Comparison of ENCODE assay signal across 8 mouse cellular contexts in the genomic region with DNA sequence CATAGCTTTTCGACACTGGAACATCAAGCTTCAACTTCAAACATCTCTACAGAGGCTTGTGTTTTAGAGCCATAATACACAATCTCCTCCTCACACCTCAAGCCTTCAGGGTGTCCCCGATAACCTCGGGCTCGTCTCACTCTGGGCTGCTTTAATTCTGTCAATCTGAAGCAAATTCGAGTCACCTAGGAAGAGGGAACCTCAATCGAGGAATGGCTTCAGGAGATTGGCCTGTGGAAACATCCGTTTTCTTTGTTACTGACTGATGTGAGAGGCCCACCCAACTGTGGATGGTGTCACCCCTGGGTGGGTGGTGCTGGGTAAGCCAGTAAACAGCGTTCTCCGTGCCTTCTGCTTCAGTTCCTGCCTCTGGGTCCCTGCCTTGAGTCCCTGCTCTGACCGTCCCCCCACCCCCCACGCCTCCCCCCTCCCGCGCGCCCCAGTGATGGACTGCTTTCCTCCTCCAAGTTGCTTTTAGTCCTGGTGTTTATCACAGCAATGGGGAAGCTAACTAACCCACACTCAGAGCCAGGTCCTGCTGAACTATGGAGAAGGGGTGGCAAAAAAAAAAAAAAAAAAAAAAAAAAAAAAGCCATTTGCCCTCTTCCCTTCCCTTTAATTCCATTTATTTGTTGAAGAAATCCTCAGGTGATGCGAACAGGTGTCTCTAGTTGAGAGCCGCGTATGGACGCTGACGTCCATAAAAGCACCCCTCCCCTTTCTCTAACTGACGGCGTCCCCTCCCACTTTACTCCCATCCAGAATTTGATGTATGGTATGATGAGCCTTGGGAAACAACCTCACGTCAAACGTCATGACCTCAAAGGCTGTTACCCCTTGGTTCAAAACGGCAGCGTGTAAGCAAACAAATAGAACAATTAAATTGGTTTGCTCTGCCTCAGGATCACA. TPM values are rescaled to one million over a fixed set of nuclear protein-coding genes. Genes with fewer than 3 reads are reported as not detected.
A peak's percentile ranks its signal among the peaks of the same experiment; 100 is the strongest.
DNase-seq lines count a peak whose midpoint lies in the region; ATAC-seq and TF ChIP-seq lines count a peak whose summit lies in the region.

No protein-coding gene starts in this region.

- peak overlapping the region; percentile 10; the same call in 1 of the 2 replicates for H3K4me3 ChIP-seq in lung, embryonic 14.5 days (ENCODE audit: low read depth, low read length)
- H3K4me3 ChIP-seq in forebrain, embryonic 11.5 days (ENCODE audit: low read depth, low read length) = peak overlapping the region; percentile 15
- peak overlapping the region; percentile 28 for H3K4me3 ChIP-seq in limb, embryonic 14.5 days (replicated peaks; ENCODE audit: low read length)
- H3K4me3 ChIP-seq in neural tube, embryonic 15.5 days (replicated peaks) = peak overlapping the region; percentile 44
- no peak overlapping the region for H3K4me3 ChIP-seq in thymus, adult 2 months (ENCODE audit: control insufficient read depth, insufficient read depth, low read length)

- DNase-seq in lung, embryonic 14.5 days = no peak
- no peak for DNase-seq in lung, postnatal 4 days
- DNase-seq in forebrain, embryonic 11.5 days (ENCODE audit: low spot score) = no peak
- no peak for DNase-seq in limb, embryonic 14.5 days (ENCODE audit: low spot score)
- DNase-seq in gastrocnemius, postnatal 14 days = no peak
- DNase-seq in urinary bladder, postnatal 36 days (ENCODE audit: low spot score in 2 of 2) = no peak
- no peak for DNase-seq in thymus, adult 2 months

- H3K27ac ChIP-seq in lung, embryonic 14.5 days (ENCODE audit: low read depth) = no peak overlapping the region
- no peak overlapping the region for H3K27ac ChIP-seq in forebrain, embryonic 11.5 days (ENCODE audit: low read depth, low read length)
- H3K27ac ChIP-seq in limb, embryonic 14.5 days (replicated peaks; ENCODE audit: low read depth, low read length) = no peak overlapping the region
- H3K27ac ChIP-seq in neural tube, embryonic 15.5 days (replicated peaks) = 0 out of 2 replicates have a peak overlapping the region, but pooled peaks have one; percentile 14
- no peak overlapping the region for H3K27ac ChIP-seq in thymus, adult 2 months (ENCODE audit: control insufficient read depth, insufficient read depth, low read length)

- peak overlapping the region; percentile 47 for H3K4me2 ChIP-seq in lung, embryonic 14.5 days
- H3K4me2 ChIP-seq in forebrain, embryonic 11.5 days (ENCODE audit: low read depth, low read length, severe bottlenecking) = peak overlapping the region; percentile 50
- H3K4me2 ChIP-seq in limb, embryonic 14.5 days (replicated peaks; ENCODE audit: low read depth, low read length, severe bottlenecking) = peak overlapping the region; percentile 55
- peak overlapping the region; percentile 82 for H3K4me2 ChIP-seq in neural tube, embryonic 15.5 days

- no peaks in the 10 kb centered on the region for H3K36me3 ChIP-seq in lung, embryonic 14.5 days (ENCODE audit: insufficient read depth)
- no peaks in the 10 kb centered on the region for H3K36me3 ChIP-seq in forebrain, embryonic 11.5 days (ENCODE audit: control insufficient read depth, insufficient read depth, low read length)
- H3K36me3 ChIP-seq in limb, embryonic 14.5 days (ENCODE audit: control insufficient read depth, insufficient read depth, low read length) = no peaks in the 10 kb centered on the region
- H3K36me3 ChIP-seq in neural tube, embryonic 15.5 days = no peaks in the 10 kb centered on the region
- H3K36me3 ChIP-seq in thymus, adult 2 months (ENCODE audit: control insufficient read depth, insufficient read depth, low read length) = no peaks in the 10 kb centered on the region

- H3K9me3 ChIP-seq in lung, embryonic 14.5 days (ENCODE audit: low read depth, low read length) = no peaks in the 10 kb centered on the region
- H3K9me3 ChIP-seq in forebrain, embryonic 11.5 days (ENCODE audit: control insufficient read depth, low read length) = no peaks in the 10 kb centered on the region
- H3K9me3 ChIP-seq in limb, embryonic 14.5 days (ENCODE audit: control insufficient read depth, low read length) = no peaks in the 10 kb centered on the region
- H3K9me3 ChIP-seq in neural tube, embryonic 15.5 days (replicated peaks) = no peaks in the 10 kb centered on the region

- 30% methylated on average over 25 of the region's 25 CpGs for WGBS in lung, embryonic 14.5 days
- WGBS in forebrain, embryonic 11.5 days = 36% methylated on average over 25 of the region's 25 CpGs
- 33% methylated on average over 25 of the region's 25 CpGs for WGBS in limb, embryonic 14.5 days
- 32% methylated on average over 25 of the region's 25 CpGs for WGBS in neural tube, embryonic 15.5 days
- WGBS in thymus, adult 2 months = 36% methylated on average over 25 of the region's 25 CpGs

- TF ChIP-seq POLR2A in limb, embryonic 14.5 days (IDR thresholded peaks at IDR 0.05; ENCODE audit: borderline replicate concordance, extremely low read depth, insufficient read depth, insufficient read length) = no peak
- no peak for TF ChIP-seq POLR2A in thymus, adult 2 months (IDR thresholded peaks at IDR 0.05; ENCODE audit: control insufficient read depth, extremely low read depth, insufficient read depth, low read length, poor library complexity)

- no peaks in the 10 kb centered on the region for H3K4me1 ChIP-seq in lung, embryonic 14.5 days (ENCODE audit: insufficient read depth)
- no peaks in the 10 kb centered on the region for H3K4me1 ChIP-seq in forebrain, embryonic 11.5 days (replicated peaks; ENCODE audit: control insufficient read depth, insufficient read depth, low read length)
- H3K4me1 ChIP-seq in limb, embryonic 14.5 days (ENCODE audit: control insufficient read depth, insufficient read depth, low read length) = peaks cover 6% of the 10 kb centered on the region; the same call in 1 of the 2 replicates
- peaks cover 11% of the 10 kb centered on the region for H3K4me1 ChIP-seq in neural tube, embryonic 15.5 days
- H3K4me1 ChIP-seq in thymus, adult 2 months (replicated peaks; ENCODE audit: control insufficient read depth, insufficient read depth, low read length) = peaks cover 2% of the 10 kb centered on the region

- no peaks in the 10 kb centered on the region for H3K27me3 ChIP-seq in lung, embryonic 14.5 days (ENCODE audit: insufficient read depth, low read length)
- H3K27me3 ChIP-seq in forebrain, embryonic 11.5 days (ENCODE audit: control insufficient read depth, insufficient read depth, low read length) = no peaks in the 10 kb centered on the region
- no peaks in the 10 kb centered on the region for H3K27me3 ChIP-seq in limb, embryonic 14.5 days (ENCODE audit: control insufficient read depth, insufficient read depth, low read length)
- H3K27me3 ChIP-seq in neural tube, embryonic 15.5 days (replicated peaks) = no peaks in the 10 kb centered on the region
- no peaks in the 10 kb centered on the region for H3K27me3 ChIP-seq in thymus, adult 2 months (ENCODE audit: control insufficient read depth, insufficient read depth, low read length)

- H3K9ac ChIP-seq in lung, embryonic 14.5 days = no peak overlapping the region
- no peak overlapping the region for H3K9ac ChIP-seq in forebrain, embryonic 11.5 days (ENCODE audit: low read length)
- no peak overlapping the region for H3K9ac ChIP-seq in limb, embryonic 14.5 days (ENCODE audit: low read depth, low read length, severe bottlenecking)
- H3K9ac ChIP-seq in neural tube, embryonic 15.5 days (replicated peaks) = peak overlapping the region; percentile 41

- no peak for TF ChIP-seq CTCF in lung, embryonic 14.5 days (IDR thresholded peaks at IDR 0.05; ENCODE audit: low read depth)
- TF ChIP-seq CTCF in thymus, adult 2 months (IDR thresholded peaks at IDR 0.05; ENCODE audit: borderline replicate concordance, control insufficient read depth, extremely low read depth, insufficient read depth, low read length, poor library complexity) = no peak

- ATAC-seq in lung, embryonic 14.5 days (ENCODE audit: insufficient read depth) = no peak; the same call in 1 of the 2 replicates
- peak; percentile 51; the same call in 1 of the 2 replicates for ATAC-seq in forebrain, embryonic 11.5 days (replicated peaks; ENCODE audit: low FRiP score)
- ATAC-seq in limb, embryonic 14.5 days (ENCODE audit: low FRiP score, low read depth) = no peak
- ATAC-seq in neural tube, embryonic 15.5 days (ENCODE audit: low FRiP score) = peak; percentile 68

- intact Hi-C loops in gastrocnemius, postnatal 14 days (cut with DNase I; ENCODE audit: low total_unique reads) = loop anchor here (10.0 kb wide), 1 partner anchor 91 kb away; a partner anchor contains a TSS

RNA-seq across cellular contexts. Expression of a gene that starts 2.6 kb away (rescaled TPM):
- not detected in 2 replicates for polyA plus RNA-seq in lung, embryonic 14.5 days (2014; fragmentation: Nextera tagmentation; extraction: Ambion mirVana)
- polyA plus RNA-seq in forebrain, embryonic 11.5 days (2014; fragmentation: Nextera tagmentation; extraction: Ambion mirVana) = not detected in 2 replicates
- polyA plus RNA-seq in limb, embryonic 14.5 days (2012; rRNA removed) = 0.85 and 1.4 TPM in 2 replicates
- 1.5 and 1.8 TPM in 2 replicates for polyA plus RNA-seq in limb, embryonic 14.5 days (2014; fragmentation: Nextera tagmentation; extraction: Ambion mirVana)
- 1.6 and 13.8 TPM in 2 replicates for polyA plus RNA-seq in neural tube, embryonic 15.5 days (2015; fragmentation: Nextera tagmentation; extraction: Ambion mirVana)
- 10 to 100 TPM; 63.5 to 77.7 TPM for total RNA-seq in gastrocnemius, postnatal 14 days (2021)
- 0.69 and 1.0 TPM in 2 replicates for polyA plus RNA-seq in thymus, adult 2 months (2012; rRNA removed)

RNA-seq across cellular contexts. Expression of a gene that starts 32.4 kb away (rescaled TPM):
- polyA plus RNA-seq in lung, embryonic 14.5 days (2014; fragmentation: Nextera tagmentation; extraction: Ambion mirVana) = 0.97 and 1.1 TPM in 2 replicates
- not detected in 2 replicates for polyA plus RNA-seq in forebrain, embryonic 11.5 days (2014; fragmentation: Nextera tagmentation; extraction: Ambion mirVana)
- polyA plus RNA-seq in limb, embryonic 14.5 days (2012; rRNA removed) = 0.89 and 1.00 TPM in 2 replicates
- polyA plus RNA-seq in limb, embryonic 14.5 days (2014; fragmentation: Nextera tagmentation; extraction: Ambion mirVana) = 1.1 and 2.2 TPM in 2 replicates
- polyA plus RNA-seq in neural tube, embryonic 15.5 days (2015; fragmentation: Nextera tagmentation; extraction: Ambion mirVana) = 0.29 and 14.1 TPM in 2 replicates
- not detected for total RNA-seq in gastrocnemius, postnatal 14 days (2021)
- 2.3 and 4.6 TPM in 2 replicates for polyA plus RNA-seq in thymus, adult 2 months (2012; rRNA removed)

Comparison
In these comparisons a context has a peak if more than half of its experiments do, and no peak if none do; other contexts are left out.
1. ATAC-seq: peak in forebrain, embryonic 11.5 days (single experiment) and neural tube, embryonic 15.5 days (single experiment); none in lung, embryonic 14.5 days (single experiment) and limb, embryonic 14.5 days (single experiment).
2. Peak in every context shown above with its lines, with median percentiles within 50 percentile points of each other: H3K4me2 ChIP-seq.